Mouse (Mus musculus): ENCODE results near the gene Camta1.

The Camta1 gene

GRCm38 (mm10) chr4:151104147-151104546 is 757.5 kb downstream of the Camta1 start:
- peak; percentile 38 for DNase-seq

- no peak for DNase-seq
These were observed 758.0 kb downstream of the Camta1 start for GRCm38 (mm10) chr4:151103646-151104045.

GRCm38 (mm10) chr4:151097104-151097438 is 764.6 kb downstream of the Camta1 start:
- no peak for DNase-seq

- DNase-seq: no peak
These were observed 765.2 kb downstream of the Camta1 start for GRCm38 (mm10) chr4:151096334-151097103.

- peak; percentile 73 for DNase-seq
These were observed 766.5 kb downstream of the Camta1 start for GRCm38 (mm10) chr4:151095207-151095606.

GRCm38 (mm10) chr4:151089270-151089669 is 772.4 kb downstream of the Camta1 start, which contains the start of gene Gm13090:
TSS of gene Gm13090 (plus strand) at chr4:151089570.
- DNase-seq: no peak

- DNase-seq: no peak
These were observed 772.9 kb downstream of the Camta1 start for GRCm38 (mm10) chr4:151088819-151089218.

- DNase-seq: no peak
These were observed 774.3 kb downstream of the Camta1 start for GRCm38 (mm10) chr4:151087358-151087757.

GRCm38 (mm10) chr4:151083027-151083426 is 778.6 kb downstream of the Camta1 start:
- DNase-seq: no peak

GRCm38 (mm10) chr4:151081977-151082376 is 779.7 kb downstream of the Camta1 start:
- DNase-seq: no peak

GRCm38 (mm10) chr4:151081355-151081754 is 780.3 kb downstream of the Camta1 start:
- no peak for DNase-seq

GRCm38 (mm10) chr4:151074817-151075216 is 786.9 kb downstream of the Camta1 start:
- no peak for DNase-seq

GRCm38 (mm10) chr4:151073108-151073744 is 788.5 kb downstream of the Camta1 start:
- peak; percentile 81 for DNase-seq

- DNase-seq: no peak
These were observed 790.7 kb downstream of the Camta1 start for GRCm38 (mm10) chr4:151070962-151071361.

GRCm38 (mm10) chr4:151068751-151069150 is 792.9 kb downstream of the Camta1 start:
- no peak for DNase-seq

- no peak for DNase-seq
These were observed 802.1 kb downstream of the Camta1 start for GRCm38 (mm10) chr4:151059566-151059965.

GRCm38 (mm10) chr4:151058634-151059033 is 803.0 kb downstream of the Camta1 start:
- DNase-seq: no peak

- DNase-seq: peak; percentile 99
These were observed 804.0 kb downstream of the Camta1 start, which contains the start of gene Vamp3 for GRCm38 (mm10) chr4:151057347-151058321. TSS of gene Vamp3 (minus strand) at chr4:151057963.

- no peak for DNase-seq
These were observed 810.5 kb downstream of the Camta1 start for GRCm38 (mm10) chr4:151051162-151051561.

GRCm38 (mm10) chr4:151046524-151046923 is 815.2 kb downstream of the Camta1 start:
- no peak for DNase-seq

- no peak for DNase-seq
These were observed 816.6 kb downstream of the Camta1 start for GRCm38 (mm10) chr4:151044944-151045570.

Measured in retina, postnatal 1 day (tissue).